Mouse (Mus musculus) midbrain, embryonic 12.5 days (tissue): ENCODE results near the gene Mlana. TPM values are rescaled to one million over a fixed set of nuclear protein-coding genes. Genes with fewer than 3 reads are reported as not detected.

Experiments
- ATAC-seq: fragments of 200-750 bp; cut with Nextera tagmentation; 2 replicates; pipeline ENCODE4 v1.8.0; 2017; ENCODE audit warnings: low read depth, moderate TSS enrichment, moderate library complexity; ENCODE audit not compliant: low FRiP score
- H3K27ac ChIP-seq: fragments of 300-500 bp; sonication (generic); replicated peaks from 2 replicates; pipeline ENCODE4 v1.5.1; 2016; ENCODE audit warnings: mild to moderate bottlenecking
- H3K27me3 ChIP-seq: fragments of 300-500 bp; sonication (generic); 2 replicates; pipeline ENCODE4 v1.6.1; 2016; ENCODE audit warnings: mild to moderate bottlenecking
- H3K36me3 ChIP-seq: fragments of 300-500 bp; sonication (generic); 2 replicates; pipeline ENCODE4 v1.6.1; 2016
- H3K4me1 ChIP-seq: fragments of 300-500 bp; sonication (generic); 2 replicates; pipeline ENCODE4 v1.6.1; 2016
- H3K4me2 ChIP-seq: fragments of 300-500 bp; sonication (generic); replicated peaks from 2 replicates; pipeline ENCODE4 v1.6.1; 2016; ENCODE audit warnings: mild to moderate bottlenecking, moderate library complexity
- H3K4me3 ChIP-seq: fragments of 300-500 bp; sonication (generic); 2 replicates; pipeline ENCODE4 v1.5.1; 2016; ENCODE audit warnings: mild to moderate bottlenecking
- H3K9ac ChIP-seq: fragments of 300-500 bp; sonication (generic); replicated peaks from 2 replicates; pipeline ENCODE4 v1.6.1; 2016; ENCODE audit warnings: mild to moderate bottlenecking, moderate library complexity
- H3K9me3 ChIP-seq: fragments of 300-500 bp; sonication (generic); 2 replicates; pipeline ENCODE4 v1.6.1; 2016; ENCODE audit warnings: mild to moderate bottlenecking
- WGBS: fragments of 180-500 bp; shearing (Covaris S2); methylation state at CpG from one replicate; pipeline ENCODE4 v1.1.7; 2016; 5-methylcytosine and 5-hydroxymethylcytosine counted together
- polyA plus RNA-seq: library from polyadenylated mRNA; unstranded; fragments of >200 nt; fragmentation: Nextera tagmentation; extraction: Ambion mirVana; gene quantifications from 2 replicates; pipeline ENCODE4 v1.2.1, GENCODE M21; 2016

Gene Mlana
- polyA plus RNA-seq, 1 experiment from 2014 or later = not detected

- H3K4me3 ChIP-seq = no peak overlapping the region
- no peak overlapping the region for H3K9ac ChIP-seq
- H3K9me3 ChIP-seq = no peaks in the 10 kb centered on the region
- H3K27me3 ChIP-seq = no peaks in the 10 kb centered on the region
- ATAC-seq = no peak
- no peak overlapping the region for H3K27ac ChIP-seq
- H3K4me1 ChIP-seq = no peaks in the 10 kb centered on the region
- no peak overlapping the region for H3K4me2 ChIP-seq
- WGBS = 80% methylated on average over 3 of the region's 3 CpGs
- H3K36me3 ChIP-seq = no peaks in the 10 kb centered on the region
These were observed 11.8 kb downstream of the Mlana start for GRCm38 (mm10) chr19:29709461-29709860.

- Histone ChIP-seq H3K4me3 (no peak overlapping the region), H3K4me1 (no peaks in the 10 kb centered on the region), H3K27me3 (no peaks in the 10 kb centered on the region), H3K9me3 (no peaks in the 10 kb centered on the region), H3K4me2 (no peak overlapping the region), H3K9ac (no peak overlapping the region), H3K27ac (no peak overlapping the region), H3K36me3 (peaks cover 27% of the 10 kb centered on the region)
- 95% methylated on average over 4 of the region's 4 CpGs for WGBS
- ATAC-seq = no peak
These were observed 15.8 kb downstream of the Mlana start for GRCm38 (mm10) chr19:29713451-29713850.

GRCm38 (mm10) chr19:29717854-29718253 lies 20.2 kb downstream of the Mlana start:
- H3K9ac ChIP-seq = no peak overlapping the region
- H3K36me3 ChIP-seq = peaks cover 34% of the 10 kb centered on the region
- no peak for ATAC-seq
- no peak overlapping the region for H3K4me3 ChIP-seq
- WGBS = 92% methylated on average over 3 of the region's 3 CpGs
- no peaks in the 10 kb centered on the region for H3K4me1 ChIP-seq
- no peak overlapping the region for H3K27ac ChIP-seq
- no peaks in the 10 kb centered on the region for H3K9me3 ChIP-seq
- no peaks in the 10 kb centered on the region for H3K27me3 ChIP-seq
- H3K4me2 ChIP-seq = no peak overlapping the region

- no peak overlapping the region for H3K4me3 ChIP-seq
- no peak overlapping the region for H3K9ac ChIP-seq
- no peaks in the 10 kb centered on the region for H3K4me1 ChIP-seq
- H3K4me2 ChIP-seq = no peak overlapping the region
- H3K36me3 ChIP-seq = peaks cover 34% of the 10 kb centered on the region
- no peak overlapping the region for H3K27ac ChIP-seq
- H3K27me3 ChIP-seq = no peaks in the 10 kb centered on the region
- WGBS = 97% methylated on average over 3 of the region's 3 CpGs
- ATAC-seq = no peak
- no peaks in the 10 kb centered on the region for H3K9me3 ChIP-seq
These were observed 20.9 kb downstream of the Mlana start for GRCm38 (mm10) chr19:29718476-29718875.

- Histone ChIP-seq H3K9me3 (no peaks in the 10 kb centered on the region), H3K36me3 (no peaks in the 10 kb centered on the region), H3K27ac (no peak overlapping the region), H3K4me3 (no peak overlapping the region), H3K27me3 (no peaks in the 10 kb centered on the region), H3K9ac (no peak overlapping the region), H3K4me2 (no peak overlapping the region), H3K4me1 (no peaks in the 10 kb centered on the region)
- WGBS = 87% methylated on average over 3 of the region's 3 CpGs
- ATAC-seq = no peak
These were observed 37.8 kb downstream of the Mlana start for GRCm38 (mm10) chr19:29735421-29735820.

GRCm38 (mm10) chr19:29739608-29740007 lies 42.0 kb downstream of the Mlana start:
- H3K27ac ChIP-seq = no peak overlapping the region
- no peaks in the 10 kb centered on the region for H3K27me3 ChIP-seq
- no peak overlapping the region for H3K4me3 ChIP-seq
- no peak for ATAC-seq
- H3K4me2 ChIP-seq = no peak overlapping the region
- no peaks in the 10 kb centered on the region for H3K9me3 ChIP-seq
- no peaks in the 10 kb centered on the region for H3K36me3 ChIP-seq
- H3K9ac ChIP-seq = no peak overlapping the region
- no peaks in the 10 kb centered on the region for H3K4me1 ChIP-seq
- 86% methylated on average over 2 of the region's 2 CpGs for WGBS

GRCm38 (mm10) chr19:29740661-29741060 lies 43.0 kb downstream of the Mlana start:
- H3K4me2 ChIP-seq = no peak overlapping the region
- H3K9me3 ChIP-seq = no peaks in the 10 kb centered on the region
- no peak overlapping the region for H3K27ac ChIP-seq
- 97% methylated on average over 1 of the region's 1 CpGs for WGBS
- H3K27me3 ChIP-seq = no peaks in the 10 kb centered on the region
- no peak overlapping the region for H3K9ac ChIP-seq
- no peak overlapping the region for H3K4me3 ChIP-seq
- no peaks in the 10 kb centered on the region for H3K36me3 ChIP-seq
- H3K4me1 ChIP-seq = no peaks in the 10 kb centered on the region
- no peak for ATAC-seq

- Histone ChIP-seq H3K9ac (no peak overlapping the region), H3K36me3 (no peaks in the 10 kb centered on the region), H3K4me3 (no peak overlapping the region), H3K4me2 (no peak overlapping the region), H3K27me3 (no peaks in the 10 kb centered on the region), H3K9me3 (no peaks in the 10 kb centered on the region), H3K27ac (no peak overlapping the region), H3K4me1 (no peaks in the 10 kb centered on the region)
- no peak for ATAC-seq
- 91% methylated on average over 5 of the region's 5 CpGs for WGBS
These were observed 45.9 kb downstream of the Mlana start for GRCm38 (mm10) chr19:29743531-29743930.

- 0 out of 2 replicates have a peak, but pooled peaks cover 3% of the 10 kb centered on the region for H3K36me3 ChIP-seq
- ATAC-seq = no peak
- WGBS = 96% methylated on average over 3 of the region's 3 CpGs
These were observed 53.4 kb downstream of the Mlana start for GRCm38 (mm10) chr19:29750994-29751393.

GRCm38 (mm10) chr19:29753939-29754338 lies 56.3 kb downstream of the Mlana start:
- 87% methylated on average over 2 of the region's 2 CpGs for WGBS
- no peak for ATAC-seq
- H3K9ac ChIP-seq = no peak overlapping the region
- 0 out of 2 replicates have a peak, but pooled peaks cover 3% of the 10 kb centered on the region for H3K36me3 ChIP-seq
- H3K4me3 ChIP-seq = no peak overlapping the region
- H3K27ac ChIP-seq = no peak overlapping the region
- H3K4me1 ChIP-seq = no peaks in the 10 kb centered on the region
- H3K4me2 ChIP-seq = no peak overlapping the region
- no peaks in the 10 kb centered on the region for H3K27me3 ChIP-seq
- no peaks in the 10 kb centered on the region for H3K9me3 ChIP-seq

More at GRCm38 (mm10) chr19:29750994-29751393, 53.4 kb downstream of the Mlana start:
- H3K4me2 ChIP-seq = no peak overlapping the region
- no peak overlapping the region for H3K4me3 ChIP-seq
- H3K27me3 ChIP-seq = no peaks in the 10 kb centered on the region
- no peaks in the 10 kb centered on the region for H3K4me1 ChIP-seq
- no peaks in the 10 kb centered on the region for H3K9me3 ChIP-seq
- H3K27ac ChIP-seq = no peak overlapping the region
- H3K9ac ChIP-seq = no peak overlapping the region

Other genes with a start within 250 kb of the Mlana start
- gene Ric1, start 175.5 kb upstream of the Mlana start, polyA plus RNA-seq = 14.0 TPM in 2 replicates
- gene Ermp1, start 49.4 kb upstream of the Mlana start, polyA plus RNA-seq = 14.8 and 16.8 TPM in 2 replicates
- gene 9930021J03Rik, start 108.2 kb downstream of the Mlana start, polyA plus RNA-seq = 8.1 and 9.1 TPM in 2 replicates
- 43.5 and 46.6 TPM in 2 replicates for gene Ranbp6, start 115.2 kb downstream of the Mlana start, polyA plus RNA-seq
- gene Il33, start 227.3 kb downstream of the Mlana start, polyA plus RNA-seq = 0.38 and 0.86 TPM in 2 replicates